Mouse (Mus musculus) kidney, adult 2 months (tissue): Measurements from ENCODE around the gene Ampd2.

Experiments used
- CTCF ChIP-seq: fragments of 200-500 bp; conservative IDR thresholded peaks from 2 replicates; pipeline ENCODE4 v1.5.1; 2011; ENCODE audit warnings: low read depth, mild to moderate bottlenecking, control low read depth, low read length, moderate library complexity, mixed read lengths; ENCODE audit not compliant: insufficient read depth, insufficient read length
- POLR2A ChIP-seq: fragments of 200-500 bp; IDR thresholded peaks from one replicate; pipeline ENCODE4 v1.6.1; 2011; ENCODE audit warnings: low read depth, low read length, control low read depth

DNA sequence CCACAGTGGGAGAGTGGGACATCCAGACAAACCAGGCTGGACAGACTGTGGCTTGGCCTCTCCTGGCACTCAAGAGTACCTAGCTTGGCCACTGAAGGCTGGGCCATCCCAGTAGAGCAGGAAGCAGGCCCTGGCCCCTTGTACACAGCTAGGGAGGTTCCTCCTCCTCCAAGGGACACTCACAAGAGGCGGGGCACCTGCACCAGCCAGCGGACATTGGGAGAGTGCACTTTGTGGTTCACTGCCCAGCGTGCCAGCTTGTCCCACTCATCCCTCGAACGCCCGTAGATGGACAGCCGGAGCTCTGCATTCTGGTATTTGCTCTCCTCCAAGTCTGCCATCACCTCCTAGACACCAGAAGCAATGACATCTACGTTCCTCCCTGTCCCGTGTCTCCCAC, 9.6 kb downstream of the Ampd2 start:
- no peak for TF ChIP-seq CTCF
- no peak for TF ChIP-seq POLR2A
